Mouse (Mus musculus) kidney, adult 8-10 months (tissue): ENCODE measurements around the gene Twist2.

Experiments used
- DNase-seq, 2 experiments: peaks; one replicate each; pipeline ENCODE4 v3.0.0; 2022

Twist2 gene

DNA sequence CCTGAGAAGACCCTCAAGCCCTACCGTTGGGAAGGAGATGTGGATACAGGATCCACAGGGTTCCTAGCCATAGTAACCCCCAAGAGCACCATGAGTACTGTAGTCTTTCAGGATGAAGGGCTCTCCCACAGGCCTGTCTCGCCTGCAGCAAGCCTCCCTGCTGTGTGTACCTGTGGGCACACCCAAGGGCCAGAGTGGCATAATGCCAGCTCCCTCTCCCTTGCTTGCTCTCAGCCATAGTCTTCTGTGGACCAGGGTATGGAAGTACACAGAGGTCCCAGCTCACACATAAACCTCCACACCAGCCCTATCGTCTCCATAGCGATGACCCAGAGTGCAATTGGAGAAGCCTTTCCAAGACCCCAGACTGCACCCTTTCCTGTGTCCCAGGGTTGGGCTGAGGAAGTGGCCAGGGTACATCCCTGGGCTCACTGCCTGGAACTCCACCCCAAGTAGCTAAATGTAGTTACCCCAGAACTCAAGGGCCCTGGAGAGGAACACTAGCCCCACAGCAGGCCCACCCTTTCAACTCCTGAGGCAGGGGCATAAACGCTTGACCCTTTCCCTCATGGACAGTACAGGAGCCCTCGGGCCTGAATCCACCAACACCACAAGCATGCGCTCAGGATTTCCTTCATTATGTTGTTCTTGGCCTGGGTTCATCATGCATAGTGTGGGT is 73.9 kb downstream of the Twist2 start:
- DNase-seq = no peak

DNA sequence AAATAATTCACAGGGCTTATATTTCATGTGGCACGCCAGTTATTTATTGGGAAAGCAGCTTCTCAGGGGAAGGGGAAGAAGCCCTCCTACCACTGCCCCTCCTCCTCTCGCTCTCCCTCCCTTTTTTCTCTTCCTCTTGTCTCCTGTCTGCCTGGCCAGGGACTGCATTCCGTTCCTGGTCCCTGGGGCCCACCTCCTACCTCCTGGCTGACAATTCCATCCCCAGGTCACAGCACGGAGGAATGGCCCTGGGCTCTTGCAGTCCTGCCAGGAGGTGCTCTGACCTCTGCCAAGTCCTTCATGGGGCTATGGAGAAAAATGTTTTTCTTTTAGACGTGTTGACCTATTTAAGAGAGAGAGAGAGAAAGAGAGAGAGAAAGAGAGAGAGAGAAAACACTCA is 77.4 kb downstream of the Twist2 start:
- DNase-seq = peak in 1 of 2 experiments; percentile 47

DNA sequence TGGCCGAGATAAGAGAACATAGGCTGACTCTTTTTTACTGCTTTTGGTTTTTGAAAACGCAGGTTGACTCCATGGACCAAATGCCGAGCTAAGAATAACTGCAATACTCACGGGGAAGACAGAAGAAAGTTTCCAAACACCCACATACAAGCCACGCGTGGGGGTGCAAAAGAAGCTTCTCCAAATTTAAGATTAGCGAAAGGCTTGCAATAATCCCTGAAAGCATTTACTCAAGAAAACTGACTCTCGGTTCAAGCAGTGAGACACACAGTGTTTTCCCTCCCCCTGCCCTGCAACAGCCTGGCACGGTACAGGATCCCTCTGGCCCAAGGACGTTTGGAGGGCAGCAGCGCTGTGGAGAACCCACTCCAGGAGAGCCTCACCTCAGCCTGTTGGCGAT is 78.9 kb downstream of the Twist2 start:
- no peak for DNase-seq

DNA sequence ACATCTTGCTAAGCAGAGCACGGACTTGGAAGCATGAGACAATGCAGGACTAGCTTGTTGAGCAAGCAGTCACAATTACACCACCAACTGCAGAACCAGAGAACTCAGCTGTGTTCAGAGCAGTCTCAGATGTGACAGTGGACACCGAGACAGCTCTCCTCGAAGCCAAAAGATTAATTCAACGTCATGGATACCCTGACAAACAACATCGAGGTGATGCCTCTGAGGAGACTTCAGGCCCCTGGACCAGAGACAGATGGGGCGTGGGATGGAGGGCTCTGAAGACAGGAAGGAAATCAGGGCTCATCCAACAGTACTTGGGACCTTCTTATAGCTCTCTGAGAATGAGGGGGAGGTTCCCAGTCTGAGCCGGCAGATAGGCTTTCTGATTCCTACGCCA is 79.6 kb downstream of the Twist2 start:
- DNase-seq = no peak

DNA sequence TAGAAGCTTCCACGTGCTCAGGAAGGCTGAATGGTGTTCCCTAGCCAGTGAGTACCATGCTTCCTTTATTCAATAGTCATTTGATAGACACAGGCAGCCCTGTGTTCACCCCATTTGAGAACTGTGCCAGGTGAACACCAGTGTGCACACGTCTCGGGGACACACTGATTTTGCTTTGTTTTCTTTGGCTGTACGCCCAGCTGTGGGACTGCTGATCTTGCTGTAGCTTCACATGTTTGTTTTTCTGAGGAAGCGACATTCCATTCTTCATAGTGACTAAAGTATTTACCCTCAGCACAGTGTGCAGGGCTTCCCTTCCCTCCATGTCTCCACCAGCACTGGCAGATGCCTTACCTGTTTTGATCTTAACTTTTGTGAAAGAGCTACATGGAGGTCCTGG is 81.9 kb downstream of the Twist2 start:
- no peak for DNase-seq

DNA sequence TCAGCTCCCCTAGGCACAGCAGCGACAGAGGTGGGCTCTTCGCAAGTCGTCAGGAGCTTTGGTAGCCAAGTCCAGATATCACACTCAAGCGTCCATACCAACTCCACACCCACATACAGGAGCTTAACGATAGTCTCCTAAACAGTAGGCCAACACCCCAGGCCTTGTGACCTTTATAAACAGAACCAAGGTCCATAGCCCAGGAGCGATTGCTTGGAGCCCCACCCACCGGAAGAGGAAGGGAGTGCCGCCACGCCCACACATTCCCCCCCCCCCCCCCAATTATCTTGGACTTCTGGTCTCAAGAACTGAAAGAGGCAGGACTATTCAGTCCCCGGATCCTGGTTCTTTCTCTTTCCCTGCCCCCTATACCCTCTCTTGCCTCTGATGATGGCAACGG is 92.3 kb downstream of the Twist2 start:
- no peak for DNase-seq

DNA sequence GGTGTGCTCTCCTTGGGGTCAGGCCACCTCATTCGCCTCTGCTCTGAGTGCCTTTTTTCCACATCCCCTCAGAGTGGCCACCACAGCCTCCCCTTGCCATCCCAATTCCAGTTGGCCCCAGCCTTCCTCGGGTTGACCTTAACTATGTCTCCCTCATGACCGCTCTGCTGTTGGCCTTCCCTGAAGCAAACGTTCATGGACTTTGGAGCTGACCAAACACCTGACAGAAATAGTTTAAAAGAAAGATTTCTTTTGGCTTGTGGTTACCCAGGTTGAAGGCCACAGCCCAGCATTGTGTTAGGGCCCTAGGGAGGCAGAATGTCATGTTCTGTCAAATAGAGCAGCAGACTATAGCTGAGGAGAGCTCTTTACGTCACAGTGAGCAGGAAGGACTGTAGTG is 93.0 kb downstream of the Twist2 start:
- DNase-seq = no peak

DNA sequence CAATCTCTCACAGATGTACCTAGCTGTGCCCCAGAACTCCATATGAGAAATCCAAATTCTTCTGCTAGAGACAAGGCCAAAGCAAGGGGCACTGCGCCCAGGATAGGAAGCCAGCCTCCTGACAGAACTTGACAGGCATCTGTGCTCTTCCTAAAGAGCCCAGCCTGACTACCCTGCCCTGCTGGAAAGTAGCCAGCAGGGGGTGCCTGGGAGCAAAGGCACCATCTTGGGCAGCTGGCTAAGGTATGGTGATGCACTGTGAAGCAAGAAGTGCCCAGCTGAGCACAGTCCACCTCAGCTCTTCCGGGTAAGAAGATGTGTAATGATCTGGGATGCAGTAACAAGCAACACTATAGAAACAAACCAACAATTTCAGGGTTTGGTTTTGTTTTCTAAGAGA is 95.8 kb downstream of the Twist2 start:
- DNase-seq = no peak
